Mouse (Mus musculus): Measurements from ENCODE around the gene Dscaml1.

The Dscaml1 gene

DNA sequence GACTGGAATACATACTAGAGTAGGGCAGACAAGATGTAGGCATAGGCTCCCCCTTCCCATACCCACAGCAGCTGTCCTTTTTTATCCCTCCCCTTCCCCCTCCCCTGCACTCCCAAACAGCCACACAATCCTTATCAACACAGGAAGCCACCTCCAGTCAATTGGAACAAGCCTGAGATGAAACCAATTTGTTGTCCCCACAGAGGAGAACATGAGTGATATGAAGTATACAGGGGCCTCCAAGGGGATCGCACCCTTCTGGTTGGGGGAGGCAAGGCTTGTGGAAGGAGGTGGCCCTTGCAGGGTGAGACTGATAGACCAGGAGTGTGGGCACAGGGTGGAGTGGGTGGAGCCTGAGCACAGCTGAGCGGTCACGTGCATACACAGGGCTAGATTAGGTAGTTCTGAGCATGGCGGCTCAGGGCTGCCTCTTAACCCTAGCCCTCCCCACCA is 79.1 kb downstream of the Dscaml1 start:
- no peak for DNase-seq (ENCODE audit: low spot score in 2 of 2)

DNA sequence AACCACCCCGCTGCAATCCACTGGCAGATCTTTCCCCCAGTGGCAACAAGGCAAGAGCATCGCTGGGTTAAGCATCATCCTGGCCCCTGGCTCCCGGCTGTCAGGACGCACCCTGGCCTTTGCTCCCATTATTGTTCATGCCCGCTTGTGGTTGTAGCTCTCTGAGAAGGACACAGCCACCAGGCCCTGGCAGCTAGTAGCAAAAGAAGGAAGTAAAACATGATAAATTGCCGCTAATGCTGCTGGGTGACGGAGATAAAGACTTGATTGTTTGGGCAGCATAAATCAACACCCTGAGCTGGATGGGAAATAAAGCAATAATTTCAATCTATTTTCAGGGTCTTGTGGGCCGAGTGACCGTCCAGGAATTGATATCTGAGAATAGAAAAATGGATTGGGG is 81.1 kb downstream of the Dscaml1 start:
- no peak for DNase-seq (ENCODE audit: low spot score in 2 of 2)

DNA sequence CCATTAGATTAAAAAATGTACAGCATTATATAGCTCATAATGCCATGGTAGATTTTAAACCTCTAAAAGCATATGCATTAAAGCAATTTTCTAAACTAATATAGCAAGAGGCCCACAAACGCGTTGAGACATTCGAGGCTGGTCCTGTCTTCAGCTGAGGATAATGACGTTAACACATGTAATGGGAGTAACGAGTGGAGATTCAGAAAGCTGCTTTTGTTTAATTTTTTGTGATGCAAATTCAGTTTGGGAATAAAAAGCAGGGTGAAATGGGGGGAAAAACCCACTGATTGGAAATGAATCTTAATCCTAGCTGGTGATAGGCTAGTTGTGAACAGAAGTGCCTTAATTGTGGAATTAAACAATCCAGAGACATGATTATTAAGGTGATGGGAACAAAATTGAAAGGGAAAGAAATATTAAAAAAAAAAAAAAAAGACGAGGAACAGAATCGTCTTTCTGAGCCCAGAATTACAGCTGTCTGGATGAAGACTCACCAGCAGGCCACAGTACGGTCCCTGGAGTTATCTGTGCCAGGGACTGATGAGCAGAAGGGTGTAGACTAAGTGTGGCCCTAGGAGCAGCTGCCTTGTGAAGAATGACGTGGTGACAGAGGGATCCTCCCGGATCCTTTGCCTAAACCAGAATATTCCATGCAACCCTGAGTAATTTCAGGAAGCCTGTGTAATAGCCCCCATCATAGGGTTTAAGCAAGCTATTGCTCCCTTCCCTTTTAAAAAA is 84.5 kb downstream of the Dscaml1 start:
- DNase-seq (ENCODE audit: low spot score in 2 of 2) = no peak

DNA sequence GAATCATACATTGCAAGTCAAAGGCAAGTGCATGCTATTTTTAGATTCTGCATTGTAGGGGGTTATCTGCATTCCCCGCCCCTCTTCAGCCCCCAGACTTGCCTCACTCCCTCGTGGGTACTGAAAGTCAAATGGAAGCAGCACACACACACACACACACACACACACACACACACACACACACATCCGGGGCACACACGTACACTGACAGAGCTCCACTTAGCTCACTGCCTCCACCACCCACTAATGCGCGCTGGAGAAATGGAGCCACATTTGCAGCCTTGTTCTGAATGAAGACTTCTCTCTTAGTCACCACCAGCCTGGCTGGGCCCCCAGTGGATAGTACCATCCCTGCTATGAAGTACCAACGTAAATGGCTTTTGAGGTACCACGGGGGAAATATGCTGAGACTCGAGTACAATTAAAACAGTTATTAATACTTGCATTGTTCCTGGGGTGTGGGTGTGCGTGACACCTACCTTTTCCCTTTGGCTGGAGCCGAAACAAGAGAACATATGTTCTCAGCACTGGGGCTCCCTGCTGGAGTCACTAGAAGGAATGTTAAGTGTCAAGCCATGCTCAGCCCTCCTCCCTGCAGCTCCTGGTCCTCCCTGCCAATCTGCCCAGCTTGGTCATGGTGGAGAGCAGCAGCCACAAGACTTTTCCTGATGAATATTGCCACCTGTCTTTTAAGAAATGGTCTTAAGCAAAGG is 91.7 kb downstream of the Dscaml1 start:
- DNase-seq (ENCODE audit: low spot score in 2 of 2) = no peak

GRCm38 (mm10) chr9:45519841-45520240 is 93.4 kb downstream of the Dscaml1 start:
- DNase-seq (ENCODE audit: low spot score in 2 of 2) = no peak

- no peak for DNase-seq (ENCODE audit: low spot score in 2 of 2)
Observed at GRCm38 (mm10) chr9:45522866-45523265, 96.4 kb downstream of the Dscaml1 start.

GRCm38 (mm10) chr9:45524505-45524904 is 98.1 kb downstream of the Dscaml1 start:
- DNase-seq (ENCODE audit: low spot score in 2 of 2) = no peak

GRCm38 (mm10) chr9:45533253-45533652 is 106.8 kb downstream of the Dscaml1 start:
- DNase-seq (ENCODE audit: low spot score in 2 of 2) = no peak

DNA sequence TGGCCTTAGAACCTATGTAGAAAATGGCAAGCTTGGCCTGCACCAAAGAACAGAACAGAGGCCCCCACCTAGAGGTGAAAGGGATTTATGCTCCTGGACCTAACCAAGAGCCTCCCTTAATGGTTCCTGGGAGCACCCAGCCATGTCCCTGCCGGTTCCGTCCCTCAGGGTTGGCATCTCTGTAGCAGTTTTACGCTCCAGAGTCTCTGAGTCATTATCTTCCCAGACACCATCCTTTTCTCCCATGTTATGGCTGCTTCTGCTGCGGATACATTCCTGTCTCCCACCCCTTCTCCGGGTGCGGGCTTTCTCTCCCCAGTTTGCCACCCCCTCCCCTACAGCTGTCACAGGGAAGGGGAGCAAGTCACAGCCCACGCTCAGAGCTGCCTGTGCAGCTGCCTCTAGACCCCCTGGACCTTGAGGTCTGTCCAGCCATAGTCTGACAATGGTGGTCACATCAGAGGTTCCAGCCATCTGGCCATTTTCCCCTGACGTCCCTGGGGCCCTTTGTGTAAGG is 108.1 kb downstream of the Dscaml1 start:
- no peak for DNase-seq (ENCODE audit: low spot score in 2 of 2)

GRCm38 (mm10) chr9:45537649-45538048 is 111.2 kb downstream of the Dscaml1 start:
- no peak for DNase-seq (ENCODE audit: low spot score in 2 of 2)

GRCm38 (mm10) chr9:45539265-45540044 is 113.0 kb downstream of the Dscaml1 start:
- DNase-seq (ENCODE audit: low spot score in 2 of 2) = no peak

DNA sequence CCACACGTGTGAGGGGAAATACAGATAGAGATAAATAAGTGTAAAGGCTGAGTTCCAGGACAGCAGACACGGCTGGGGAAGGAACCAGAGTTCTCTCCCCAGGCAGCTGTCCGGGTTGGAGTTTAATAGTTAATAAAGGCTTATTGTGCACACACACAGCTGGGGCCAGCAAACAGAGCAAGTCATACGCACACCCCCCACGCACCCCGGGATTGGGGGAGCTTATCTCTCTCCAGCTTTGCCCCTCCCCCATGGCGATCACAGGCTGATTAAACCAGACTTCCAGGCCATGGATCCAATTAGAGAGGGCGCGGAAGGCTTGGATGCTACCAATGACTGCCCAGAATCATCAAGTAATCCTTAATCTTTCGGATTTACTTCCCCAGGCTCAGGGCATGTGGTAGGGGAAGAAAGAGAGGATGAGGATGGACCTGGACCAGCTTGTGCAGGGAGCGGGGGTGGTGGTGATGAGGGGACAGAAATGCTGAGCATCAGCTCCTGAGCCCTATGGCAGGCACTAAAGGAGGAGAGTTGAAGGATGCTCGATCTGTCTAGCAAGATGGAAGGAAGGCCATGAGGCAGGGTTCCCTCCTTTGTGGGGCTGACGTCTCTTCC is 119.7 kb downstream of the Dscaml1 start:
- no peak for DNase-seq (ENCODE audit: low spot score in 2 of 2)

- DNase-seq (ENCODE audit: low spot score in 2 of 2) = no peak
Observed at GRCm38 (mm10) chr9:45546902-45547578, 120.6 kb downstream of the Dscaml1 start.

GRCm38 (mm10) chr9:45549796-45550195 is 123.4 kb downstream of the Dscaml1 start:
- DNase-seq (ENCODE audit: low spot score in 2 of 2) = no peak

DNA sequence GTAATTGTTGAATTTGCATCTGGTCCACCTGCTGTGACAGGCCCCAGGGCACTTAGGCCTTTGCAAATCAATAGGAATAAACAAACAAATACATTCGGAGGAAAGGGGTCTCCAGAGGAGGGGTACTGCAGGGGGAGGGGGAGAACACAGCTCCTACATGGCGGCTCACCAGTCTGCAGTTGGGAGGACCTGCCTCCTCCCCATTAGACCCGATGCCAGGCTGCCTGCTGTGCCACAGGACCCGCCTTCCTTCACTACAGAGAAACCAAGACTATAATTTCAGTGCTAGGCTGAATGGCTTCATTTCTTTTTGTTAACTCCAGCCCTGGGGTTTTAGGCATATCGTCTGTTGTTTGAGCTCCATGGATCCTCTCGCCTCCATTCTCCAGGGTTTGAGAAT is 123.8 kb downstream of the Dscaml1 start:
- no peak for DNase-seq (ENCODE audit: low spot score in 2 of 2)

GRCm38 (mm10) chr9:45550662-45551061 is 124.2 kb downstream of the Dscaml1 start:
- DNase-seq (ENCODE audit: low spot score in 2 of 2) = no peak

- DNase-seq (ENCODE audit: low spot score in 2 of 2) = no peak
Observed at GRCm38 (mm10) chr9:45555036-45555826, 128.8 kb downstream of the Dscaml1 start.

GRCm38 (mm10) chr9:45556882-45557281 is 130.5 kb downstream of the Dscaml1 start:
- DNase-seq (ENCODE audit: low spot score in 2 of 2) = no peak

DNA sequence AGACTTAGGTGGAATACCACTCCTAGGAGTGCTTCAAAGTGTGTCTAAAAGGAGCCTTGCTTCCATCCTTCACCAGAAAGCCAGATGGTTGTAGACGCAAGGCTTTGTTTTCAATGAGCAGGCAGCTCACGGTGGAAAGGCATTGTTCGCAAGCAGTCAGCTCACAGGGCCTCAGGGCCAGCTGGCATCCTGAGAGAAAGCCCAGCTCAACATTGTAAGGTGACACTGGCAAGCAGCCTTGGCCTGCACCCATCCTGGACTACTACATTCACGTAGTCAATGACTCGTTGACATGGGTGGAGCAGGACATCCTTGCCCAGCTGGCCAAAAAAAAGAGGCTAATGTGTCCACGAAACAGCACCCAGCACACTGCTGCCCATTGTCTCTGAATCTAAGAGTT is 134.6 kb downstream of the Dscaml1 start:
- no peak for DNase-seq (ENCODE audit: low spot score in 2 of 2)

GRCm38 (mm10) chr9:45566843-45567578 is 140.6 kb downstream of the Dscaml1 start:
- DNase-seq (ENCODE audit: low spot score in 2 of 2) = no peak
